Mouse (Mus musculus): Measurements from ENCODE around the gene Ralbp1.

Gene Ralbp1

GRCm38 (mm10) chr17:65845423-65845822 lies 40.2 kb downstream of the Ralbp1 start:
- DNase-seq = no peak

- no peak for DNase-seq
Measured at GRCm38 (mm10) chr17:65842669-65843381, 42.8 kb downstream of the Ralbp1 start.

- DNase-seq = no peak
Measured at GRCm38 (mm10) chr17:65839541-65840256, 45.9 kb downstream of the Ralbp1 start.

- no peak for DNase-seq
Measured at GRCm38 (mm10) chr17:65836746-65837145, 48.9 kb downstream of the Ralbp1 start.

- DNase-seq = no peak
Measured at GRCm38 (mm10) chr17:65833891-65834290, 51.7 kb downstream of the Ralbp1 start.

GRCm38 (mm10) chr17:65830216-65830863 lies 55.3 kb downstream of the Ralbp1 start:
- no peak for DNase-seq

GRCm38 (mm10) chr17:65828951-65829350 lies 56.6 kb downstream of the Ralbp1 start:
- DNase-seq = no peak

- no peak for DNase-seq
Measured at GRCm38 (mm10) chr17:65827904-65828303, 57.7 kb downstream of the Ralbp1 start.

GRCm38 (mm10) chr17:65827119-65827840 lies 58.3 kb downstream of the Ralbp1 start:
- DNase-seq = no peak

- DNase-seq = no peak
Measured at GRCm38 (mm10) chr17:65826257-65826656, 59.3 kb downstream of the Ralbp1 start.

- DNase-seq = no peak
Measured at GRCm38 (mm10) chr17:65824246-65824645, 61.4 kb downstream of the Ralbp1 start.

GRCm38 (mm10) chr17:65822423-65822822 lies 63.2 kb downstream of the Ralbp1 start:
- DNase-seq = no peak

- DNase-seq = no peak
Measured at GRCm38 (mm10) chr17:65820197-65820596, 65.4 kb downstream of the Ralbp1 start.

- DNase-seq = no peak
Measured at GRCm38 (mm10) chr17:65813763-65814162, 71.8 kb downstream of the Ralbp1 start.

GRCm38 (mm10) chr17:65811032-65811431 lies 74.6 kb downstream of the Ralbp1 start:
- no peak for DNase-seq

- no peak for DNase-seq
Measured at GRCm38 (mm10) chr17:65806416-65806815, 79.2 kb downstream of the Ralbp1 start.

GRCm38 (mm10) chr17:65805966-65806365 lies 79.6 kb downstream of the Ralbp1 start:
- DNase-seq = no peak

GRCm38 (mm10) chr17:65802026-65802425 lies 83.6 kb downstream of the Ralbp1 start:
- DNase-seq = no peak

GRCm38 (mm10) chr17:65800451-65800850 lies 85.1 kb downstream of the Ralbp1 start:
- no peak for DNase-seq

- no peak for DNase-seq
Measured at GRCm38 (mm10) chr17:65799353-65799752, 86.2 kb downstream of the Ralbp1 start.

- DNase-seq = no peak
Measured at GRCm38 (mm10) chr17:65798446-65798845, 87.2 kb downstream of the Ralbp1 start.
